Mouse (Mus musculus): ENCODE data around the gene Osbpl10. TPM values are rescaled to one million over a fixed set of nuclear protein-coding genes. Genes with fewer than 3 reads are reported as not detected.
A peak's percentile ranks its signal among the peaks of the same experiment; 100 is the strongest.
"Not testable (repeated sequence)": the region's sequence is repeated elsewhere in the genome, so short reads cannot be mapped to it uniquely, and the experiment has no call there.

Gene Osbpl10
- polyA plus RNA-seq, 1 experiment from 2014 or later: 2.9 TPM

- 89% methylated on average over 7 of the region's 7 CpGs for WGBS
- ATAC-seq: no peak
- peaks cover 3% of the 10 kb centered on the region; the same call in 1 of the 2 replicates for H3K9me3 ChIP-seq (replicated peaks; ENCODE audit: control insufficient read depth, low read length, poor library complexity, severe bottlenecking)
- H3K4me1 ChIP-seq (ENCODE audit: control insufficient read depth, insufficient read depth, low read length): no peaks in the 10 kb centered on the region; the same call in 1 of the 2 replicates
- H3K36me3 ChIP-seq (ENCODE audit: control insufficient read depth, insufficient read depth, low read length): no peaks in the 10 kb centered on the region
- H3K4me2 ChIP-seq (ENCODE audit: low read length): no peak overlapping the region
- no peak overlapping the region for H3K4me3 ChIP-seq (ENCODE audit: low read depth, low read length)
- no peak overlapping the region for H3K27ac ChIP-seq (ENCODE audit: low read length)
- H3K27me3 ChIP-seq (ENCODE audit: control insufficient read depth, insufficient read depth, low read depth, low read length): no peaks in the 10 kb centered on the region
- no peak overlapping the region for H3K9ac ChIP-seq (ENCODE audit: low read depth, low read length)
Measured at GRCm38 (mm10) chr9:115008194-115008593, 29.8 kb downstream of the Osbpl10 start.

- 63% methylated on average over 12 of the region's 12 CpGs for WGBS
- Histone ChIP-seq H3K9ac (ENCODE audit: low read depth, low read length) (no peak overlapping the region), H3K4me1 (ENCODE audit: control insufficient read depth, insufficient read depth, low read length) (no peaks in the 10 kb centered on the region; the same call in 1 of the 2 replicates), H3K9me3 (replicated peaks; ENCODE audit: control insufficient read depth, low read length, poor library complexity, severe bottlenecking) (peaks cover 3% of the 10 kb centered on the region; the same call in 1 of the 2 replicates), H3K36me3 (ENCODE audit: control insufficient read depth, insufficient read depth, low read length) (no peaks in the 10 kb centered on the region), H3K27me3 (ENCODE audit: control insufficient read depth, insufficient read depth, low read depth, low read length) (no peaks in the 10 kb centered on the region), H3K4me3 (ENCODE audit: low read depth, low read length) (no peak overlapping the region), H3K27ac (ENCODE audit: low read length) (no peak overlapping the region), H3K4me2 (ENCODE audit: low read length) (no peak overlapping the region)
- ATAC-seq: no peak
Measured at GRCm38 (mm10) chr9:115012367-115012766, 34.0 kb downstream of the Osbpl10 start.

- WGBS: 92% methylated on average over 7 of the region's 7 CpGs
- Histone ChIP-seq H3K27ac (ENCODE audit: low read length) (no peak overlapping the region), H3K9me3 (replicated peaks; ENCODE audit: control insufficient read depth, low read length, poor library complexity, severe bottlenecking) (no peaks in the 10 kb centered on the region), H3K4me1 (ENCODE audit: control insufficient read depth, insufficient read depth, low read length) (no peaks in the 10 kb centered on the region), H3K27me3 (ENCODE audit: control insufficient read depth, insufficient read depth, low read depth, low read length) (no peaks in the 10 kb centered on the region), H3K9ac (ENCODE audit: low read depth, low read length) (no peak overlapping the region), H3K4me3 (ENCODE audit: low read depth, low read length) (no peak overlapping the region), H3K4me2 (ENCODE audit: low read length) (no peak overlapping the region), H3K36me3 (ENCODE audit: control insufficient read depth, insufficient read depth, low read length) (no peaks in the 10 kb centered on the region)
- no peak for ATAC-seq
Measured at GRCm38 (mm10) chr9:115020141-115020540, 41.8 kb downstream of the Osbpl10 start.

- Histone ChIP-seq H3K9me3 (replicated peaks; ENCODE audit: control insufficient read depth, low read length, poor library complexity, severe bottlenecking) (0 out of 2 replicates have a peak, but pooled peaks cover 2% of the 10 kb centered on the region), H3K4me3 (ENCODE audit: low read depth, low read length) (no peak overlapping the region), H3K4me1 (ENCODE audit: control insufficient read depth, insufficient read depth, low read length) (no peaks in the 10 kb centered on the region), H3K27ac (ENCODE audit: low read length) (no peak overlapping the region), H3K36me3 (ENCODE audit: control insufficient read depth, insufficient read depth, low read length) (no peaks in the 10 kb centered on the region), H3K9ac (ENCODE audit: low read depth, low read length) (no peak overlapping the region), H3K27me3 (ENCODE audit: control insufficient read depth, insufficient read depth, low read depth, low read length) (no peaks in the 10 kb centered on the region), H3K4me2 (ENCODE audit: low read length) (no peak overlapping the region)
- no peak for ATAC-seq
- 94% methylated on average over 2 of the region's 2 CpGs for WGBS
Measured at GRCm38 (mm10) chr9:115021419-115021818, 43.0 kb downstream of the Osbpl10 start.

- Histone ChIP-seq H3K36me3 (ENCODE audit: control insufficient read depth, insufficient read depth, low read length) (no peaks in the 10 kb centered on the region), H3K9ac (ENCODE audit: low read depth, low read length) (no peak overlapping the region), H3K27me3 (ENCODE audit: control insufficient read depth, insufficient read depth, low read depth, low read length) (no peaks in the 10 kb centered on the region), H3K4me1 (ENCODE audit: control insufficient read depth, insufficient read depth, low read length) (no peaks in the 10 kb centered on the region), H3K27ac (ENCODE audit: low read length) (no peak overlapping the region), H3K4me3 (ENCODE audit: low read depth, low read length) (no peak overlapping the region), H3K9me3 (replicated peaks; ENCODE audit: control insufficient read depth, low read length, poor library complexity, severe bottlenecking) (0 out of 2 replicates have a peak, but pooled peaks cover 2% of the 10 kb centered on the region), H3K4me2 (ENCODE audit: low read length) (no peak overlapping the region)
- WGBS: 81% methylated on average over 3 of the region's 3 CpGs
- no peak for ATAC-seq
Measured at GRCm38 (mm10) chr9:115023137-115023536, 44.8 kb downstream of the Osbpl10 start.

GRCm38 (mm10) chr9:115023708-115024383 is 45.5 kb downstream of the Osbpl10 start:
- Histone ChIP-seq H3K9me3 (replicated peaks; ENCODE audit: control insufficient read depth, low read length, poor library complexity, severe bottlenecking) (0 out of 2 replicates have a peak, but pooled peaks cover 2% of the 10 kb centered on the region), H3K36me3 (ENCODE audit: control insufficient read depth, insufficient read depth, low read length) (no peaks in the 10 kb centered on the region), H3K27me3 (ENCODE audit: control insufficient read depth, insufficient read depth, low read depth, low read length) (no peaks in the 10 kb centered on the region), H3K4me3 (ENCODE audit: low read depth, low read length) (no peak overlapping the region), H3K9ac (ENCODE audit: low read depth, low read length) (no peak overlapping the region), H3K4me2 (ENCODE audit: low read length) (no peak overlapping the region), H3K4me1 (ENCODE audit: control insufficient read depth, insufficient read depth, low read length) (no peaks in the 10 kb centered on the region), H3K27ac (ENCODE audit: low read length) (no peak overlapping the region)
- 85% methylated on average over 10 of the region's 10 CpGs for WGBS
- ATAC-seq: no peak

GRCm38 (mm10) chr9:115029307-115029706 is 50.9 kb downstream of the Osbpl10 start:
- WGBS: 3% methylated on average over 3 of the region's 3 CpGs
- peak; percentile 54; the same call in 1 of the 2 replicates for ATAC-seq
- Histone ChIP-seq H3K27me3 (ENCODE audit: control insufficient read depth, insufficient read depth, low read depth, low read length) (no peaks in the 10 kb centered on the region), H3K4me3 (ENCODE audit: low read depth, low read length) (no peak overlapping the region), H3K27ac (ENCODE audit: low read length) (no peak overlapping the region), H3K9ac (ENCODE audit: low read depth, low read length) (no peak overlapping the region), H3K36me3 (ENCODE audit: control insufficient read depth, insufficient read depth, low read length) (no peaks in the 10 kb centered on the region), H3K9me3 (replicated peaks; ENCODE audit: control insufficient read depth, low read length, poor library complexity, severe bottlenecking) (0 out of 2 replicates have a peak, but pooled peaks cover 2% of the 10 kb centered on the region), H3K4me2 (ENCODE audit: low read length) (no peak overlapping the region), H3K4me1 (ENCODE audit: control insufficient read depth, insufficient read depth, low read length) (no peaks in the 10 kb centered on the region)

GRCm38 (mm10) chr9:115030581-115030980 is 52.2 kb downstream of the Osbpl10 start:
- Histone ChIP-seq H3K27ac (ENCODE audit: low read length) (no peak overlapping the region), H3K4me2 (ENCODE audit: low read length) (no peak overlapping the region), H3K36me3 (ENCODE audit: control insufficient read depth, insufficient read depth, low read length) (no peaks in the 10 kb centered on the region), H3K9me3 (replicated peaks; ENCODE audit: control insufficient read depth, low read length, poor library complexity, severe bottlenecking) (0 out of 2 replicates have a peak, but pooled peaks cover 2% of the 10 kb centered on the region), H3K9ac (ENCODE audit: low read depth, low read length) (no peak overlapping the region), H3K27me3 (ENCODE audit: control insufficient read depth, insufficient read depth, low read depth, low read length) (no peaks in the 10 kb centered on the region), H3K4me3 (ENCODE audit: low read depth, low read length) (no peak overlapping the region), H3K4me1 (ENCODE audit: control insufficient read depth, insufficient read depth, low read length) (no peaks in the 10 kb centered on the region)
- ATAC-seq: no peak
- WGBS: 27% methylated on average over 4 of the region's 4 CpGs

GRCm38 (mm10) chr9:115031046-115031445 is 52.7 kb downstream of the Osbpl10 start:
- H3K9ac ChIP-seq (ENCODE audit: low read depth, low read length); ATAC-seq; H3K4me3 ChIP-seq (ENCODE audit: low read depth, low read length); H3K4me2 ChIP-seq (ENCODE audit: low read length); H3K36me3 ChIP-seq (ENCODE audit: control insufficient read depth, insufficient read depth, low read length); H3K27me3 ChIP-seq (ENCODE audit: control insufficient read depth, insufficient read depth, low read depth, low read length); H3K27ac ChIP-seq (ENCODE audit: low read length); H3K9me3 ChIP-seq (replicated peaks; ENCODE audit: control insufficient read depth, low read length, poor library complexity, severe bottlenecking); H3K4me1 ChIP-seq (ENCODE audit: control insufficient read depth, insufficient read depth, low read length): not testable (repeated sequence)
- 90% methylated on average over 1 of the region's 1 CpGs for WGBS

Data from midbrain, embryonic 16.5 days (tissue).